Comparison of ENCODE assay signal across 18 mouse cellular contexts in genomic region chr1:132286735-132287134, GRCm38 (mm10). TPM values are rescaled to one million over a fixed set of nuclear protein-coding genes. Genes with fewer than 3 reads are reported as not detected.
"Had no signal": no experiment of that assay in that cellular context is flagged by ENCODE, and none has a peak within 500 bp of the region (broad histone marks: within the 10 kb centered on the region; RNA-seq: fewer than 3 reads in every experiment).

No protein-coding gene starts in this region.

- ATAC-seq: intestine, embryonic 16.5 days; liver, embryonic 12.5 days; midbrain, embryonic 13.5 days had no signal

- DNase-seq: kidney, adult 2 months; kidney, postnatal 25 days; layer of hippocampus, adult 9-11 months; layer of hippocampus, postnatal 36 days; spleen, adult 18-20 months; thymus, adult 18-20 months; thymus, postnatal 14 days had no signal

- H3K4me3 ChIP-seq: kidney, embryonic 15.5 days; limb, embryonic 15.5 days; liver, embryonic 12.5 days; midbrain, embryonic 13.5 days; myocyte; neural tube, embryonic 15.5 days had no signal

- H3K9ac ChIP-seq: kidney, embryonic 15.5 days; limb, embryonic 15.5 days; liver, embryonic 12.5 days; neural tube, embryonic 15.5 days had no signal

- H3K27ac ChIP-seq: kidney, embryonic 15.5 days; limb, embryonic 15.5 days; liver, embryonic 12.5 days; neural tube, embryonic 15.5 days had no signal

- H3K9me3 ChIP-seq: kidney, embryonic 15.5 days; limb, embryonic 15.5 days; liver, embryonic 12.5 days; midbrain, embryonic 13.5 days; neural tube, embryonic 15.5 days had no signal

- H3K4me2 ChIP-seq: kidney, embryonic 15.5 days; limb, embryonic 15.5 days; liver, embryonic 12.5 days; neural tube, embryonic 15.5 days had no signal

- H3K27me3 ChIP-seq: kidney, embryonic 15.5 days; limb, embryonic 15.5 days; neural tube, embryonic 15.5 days had no signal

- H3K4me1 ChIP-seq: liver, embryonic 12.5 days had no signal

- H3K36me3 ChIP-seq: kidney, embryonic 15.5 days; limb, embryonic 15.5 days; liver, embryonic 12.5 days; midbrain, embryonic 13.5 days; neural tube, embryonic 15.5 days had no signal

RNA-seq across cellular contexts. Expression of gene Klhdc8a, which starts 11.7 kb away (rescaled TPM):
- polyA plus RNA-seq: limb, embryonic 11.5 days; stomach, embryonic 14.5 days had no signal

RNA-seq across cellular contexts. Expression of gene Gm10188, which starts 57.2 kb away (rescaled TPM):
- polyA plus RNA-seq: intestine, embryonic 16.5 days; kidney, adult 2 months; kidney, embryonic 15.5 days; limb, embryonic 11.5 days; limb, embryonic 15.5 days; liver, embryonic 12.5 days; liver, embryonic 16.5 days; myocyte; neural tube, embryonic 11.5 days; stomach, embryonic 14.5 days had no signal
